Mouse (Mus musculus): ENCODE results near the gene Grb7.
A peak's percentile ranks its signal among the peaks of the same experiment; 100 is the strongest.

The Grb7 gene

GRCm38 (mm10) chr11:98445238-98445637, 956 bp upstream of the Grb7 start:
- no peak for DNase-seq (ENCODE audit: low read depth in 1 of 2, low spot score in 2 of 2)

GRCm38 (mm10) chr11:98445679-98446078, 515 bp upstream of the Grb7 start:
- no peak for DNase-seq (ENCODE audit: low read depth in 1 of 2, low spot score in 2 of 2)

GRCm38 (mm10) chr11:98446562-98447474, 624 bp downstream of the Grb7 start:
- DNase-seq (ENCODE audit: low read depth in 1 of 2, low spot score in 2 of 2) = no peak

- DNase-seq (ENCODE audit: low read depth in 1 of 2, low spot score in 2 of 2) = no peak
Observed at GRCm38 (mm10) chr11:98447475-98447834, 1.3 kb downstream of the Grb7 start.

GRCm38 (mm10) chr11:98448191-98448790, 2.1 kb downstream of the Grb7 start:
- DNase-seq (ENCODE audit: low read depth in 1 of 2, low spot score in 2 of 2) = no peak

GRCm38 (mm10) chr11:98449419-98449818, 3.2 kb downstream of the Grb7 start:
- DNase-seq (ENCODE audit: low read depth in 1 of 2, low spot score in 2 of 2) = no peak

GRCm38 (mm10) chr11:98449921-98450771, 4.0 kb downstream of the Grb7 start:
- DNase-seq (ENCODE audit: low read depth in 1 of 2, low spot score in 2 of 2) = no peak

GRCm38 (mm10) chr11:98455484-98455883, 9.3 kb downstream of the Grb7 start:
- no peak for DNase-seq (ENCODE audit: low read depth in 1 of 2, low spot score in 2 of 2)

- DNase-seq (ENCODE audit: low read depth in 1 of 2, low spot score in 2 of 2) = no peak
Observed at GRCm38 (mm10) chr11:98456545-98456944, 10.4 kb downstream of the Grb7 start.

GRCm38 (mm10) chr11:98456945-98457344, 10.8 kb downstream of the Grb7 start:
- no peak for DNase-seq (ENCODE audit: low read depth in 1 of 2, low spot score in 2 of 2)

- DNase-seq (ENCODE audit: low read depth in 1 of 2, low spot score in 2 of 2) = peak; percentile 55 to 73
Observed at GRCm38 (mm10) chr11:98457367-98458120, 11.3 kb downstream of the Grb7 start.

- no peak for DNase-seq (ENCODE audit: low read depth in 1 of 2, low spot score in 2 of 2)
Observed at GRCm38 (mm10) chr11:98458121-98458990, 12.2 kb downstream of the Grb7 start.

GRCm38 (mm10) chr11:98459071-98459741, 13.0 kb downstream of the Grb7 start:
- no peak for DNase-seq (ENCODE audit: low read depth in 1 of 2, low spot score in 2 of 2)

GRCm38 (mm10) chr11:98459860-98460259, 13.7 kb downstream of the Grb7 start:
- no peak for DNase-seq (ENCODE audit: low read depth in 1 of 2, low spot score in 2 of 2)

- DNase-seq (ENCODE audit: low read depth in 1 of 2, low spot score in 2 of 2) = no peak
Observed at GRCm38 (mm10) chr11:98461109-98461720, 15.0 kb downstream of the Grb7 start.

GRCm38 (mm10) chr11:98462255-98462654, 16.1 kb downstream of the Grb7 start:
- DNase-seq (ENCODE audit: low read depth in 1 of 2, low spot score in 2 of 2) = no peak

GRCm38 (mm10) chr11:98463911-98464310, 17.7 kb downstream of the Grb7 start:
- no peak for DNase-seq (ENCODE audit: low read depth in 1 of 2, low spot score in 2 of 2)

- DNase-seq (ENCODE audit: low read depth in 1 of 2, low spot score in 2 of 2) = no peak
Observed at GRCm38 (mm10) chr11:98464516-98464915, 18.3 kb downstream of the Grb7 start.

Measured in monocyte, adult 2 months (primary cell).